Mouse (Mus musculus) heart, adult 9 months (tissue): ENCODE measurements around the gene Cebpzos.

Source experiments
- DNase-seq, 2 experiments: peaks; one replicate each; pipeline ENCODE4 v3.0.0; 2022; ENCODE audit warnings: low spot score in 2 of 2

The Cebpzos gene

DNA sequence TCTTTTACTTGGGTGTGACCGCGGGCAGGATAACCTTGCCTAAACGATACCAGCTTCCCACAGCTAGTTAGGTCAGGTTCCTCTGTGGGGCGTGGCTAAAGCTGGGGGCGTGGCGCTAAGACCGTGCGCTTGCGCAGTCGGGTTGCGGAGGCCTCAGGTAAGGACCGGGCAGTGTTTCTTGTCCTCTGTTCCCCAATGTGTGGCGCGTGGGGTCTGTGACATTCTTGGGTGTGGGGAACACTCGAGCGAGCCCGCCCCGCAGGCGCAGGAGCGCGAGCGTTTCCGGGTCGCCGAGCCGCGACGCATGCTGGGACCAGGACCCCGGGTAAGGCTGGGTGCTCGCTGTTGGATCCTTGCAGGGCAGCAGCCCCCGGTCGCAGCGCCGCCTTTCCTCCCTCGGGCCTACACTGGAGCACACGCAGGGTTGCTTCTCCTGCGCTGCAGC, at the start of gene Cebpzos:
Gene Cebpzos (plus strand): TSS at position 132 of the 445 bp plus-strand sequence.
- DNase-seq = peak; percentile 84 to 88

GRCm38 (mm10) chr17:78873886-78874285, 42.4 kb upstream of the Cebpzos start:
- no peak for DNase-seq

GRCm38 (mm10) chr17:78881878-78882304, 34.4 kb upstream of the Cebpzos start:
- no peak for DNase-seq

DNA sequence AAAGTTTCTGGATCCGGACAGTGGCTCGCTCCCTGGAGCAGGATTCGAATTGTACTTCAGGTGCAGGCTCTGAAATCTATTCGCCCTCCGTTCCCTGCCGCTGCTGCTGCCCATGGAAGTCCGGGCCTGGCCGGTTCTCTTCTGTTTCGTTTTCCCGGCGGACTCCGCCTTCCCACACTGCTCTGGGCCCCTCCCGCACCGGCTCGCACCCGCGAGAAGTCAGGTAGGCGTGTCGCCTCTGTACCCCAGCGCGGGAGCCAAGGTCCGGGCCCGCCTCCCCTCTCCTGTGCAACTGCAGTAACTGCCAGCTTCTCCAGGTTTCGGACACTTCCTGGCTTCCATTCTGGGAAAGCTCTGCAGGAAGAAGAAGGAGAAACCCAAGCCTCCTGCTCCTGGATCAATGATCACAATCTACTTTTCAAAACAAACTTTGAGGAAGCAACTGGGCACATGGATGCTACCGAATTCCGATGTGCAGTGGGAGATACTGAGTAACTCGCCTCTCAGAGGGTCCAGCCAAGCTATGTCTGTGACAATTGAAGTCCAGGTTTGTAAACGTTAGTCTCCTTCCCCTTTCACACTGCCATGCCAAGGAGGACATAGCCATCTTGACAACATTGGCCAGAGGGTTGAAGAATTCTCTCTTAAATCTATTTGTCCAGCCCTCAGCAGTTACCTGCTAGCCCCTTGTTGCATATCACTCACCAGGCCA, 33.7 kb upstream of the Cebpzos start, which contains the start of gene Eif2ak2:
Gene Eif2ak2 (minus strand): TSS at position 173 of the 712 bp plus-strand sequence.
- DNase-seq = peak; percentile 85 to 88

DNA sequence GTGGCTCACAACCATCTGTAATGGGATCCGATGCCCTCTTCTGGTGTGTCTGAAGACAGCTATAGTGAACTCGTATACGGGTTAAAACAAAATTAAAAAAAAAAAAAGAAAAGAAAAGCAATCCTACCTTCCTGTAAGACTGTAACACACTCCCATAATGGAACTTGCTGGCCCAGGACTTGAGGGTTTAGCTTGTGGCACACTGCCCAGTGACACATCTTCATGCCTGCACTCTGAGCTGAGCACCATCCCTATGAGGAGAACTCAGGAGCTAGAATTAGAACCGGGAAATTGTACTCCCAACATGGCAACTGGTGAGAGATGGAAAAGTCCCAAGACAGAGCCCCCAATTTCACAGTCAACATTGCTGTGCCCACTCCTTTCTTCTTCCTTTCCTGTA, 33.0 kb upstream of the Cebpzos start:
- no peak for DNase-seq

GRCm38 (mm10) chr17:78885286-78886065, 30.8 kb upstream of the Cebpzos start:
- no peak for DNase-seq

GRCm38 (mm10) chr17:78888554-78888953, 27.7 kb upstream of the Cebpzos start:
- no peak for DNase-seq

- DNase-seq = no peak
These were observed 27.1 kb upstream of the Cebpzos start for GRCm38 (mm10) chr17:78889184-78889583.

DNA sequence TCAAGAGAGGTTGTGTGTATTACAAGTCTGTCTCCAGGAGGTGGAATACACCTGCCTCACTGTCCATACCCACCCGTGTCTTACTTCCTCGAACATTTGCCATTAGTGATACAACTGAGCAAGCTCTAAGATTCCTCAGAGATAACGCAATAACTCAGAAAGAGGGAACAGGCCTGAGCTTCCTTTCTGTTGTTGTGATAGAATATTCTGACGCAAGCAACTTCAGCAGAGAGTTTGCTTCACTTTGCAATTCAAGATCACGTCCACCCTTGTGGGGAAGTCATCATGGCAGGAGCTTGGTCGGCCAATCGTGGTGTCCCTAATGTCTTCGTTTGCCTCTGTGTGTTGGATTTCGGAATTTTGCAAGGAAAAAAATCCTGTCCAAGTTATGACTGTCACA, 25.3 kb upstream of the Cebpzos start:
- DNase-seq = no peak

DNA sequence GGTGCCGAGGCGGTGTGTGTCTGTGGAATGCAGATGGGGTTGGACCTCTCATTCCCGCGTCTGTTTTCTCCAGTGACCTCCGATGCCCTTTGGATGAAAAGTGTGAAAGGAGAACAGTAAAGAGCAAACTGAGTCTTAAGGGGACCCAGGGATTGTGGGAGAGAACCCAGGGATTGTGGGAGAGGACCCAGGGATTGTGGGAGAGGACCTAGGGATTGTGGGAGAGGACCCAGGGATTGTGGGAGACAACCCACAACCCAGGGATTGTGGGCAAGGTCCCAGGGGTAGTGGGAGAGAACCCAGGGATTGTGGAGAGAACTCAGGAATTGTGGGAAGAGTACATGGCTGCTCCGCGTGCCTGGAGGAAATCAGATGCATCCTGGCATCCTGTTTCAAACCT, 21.3 kb upstream of the Cebpzos start:
- no peak for DNase-seq

DNA sequence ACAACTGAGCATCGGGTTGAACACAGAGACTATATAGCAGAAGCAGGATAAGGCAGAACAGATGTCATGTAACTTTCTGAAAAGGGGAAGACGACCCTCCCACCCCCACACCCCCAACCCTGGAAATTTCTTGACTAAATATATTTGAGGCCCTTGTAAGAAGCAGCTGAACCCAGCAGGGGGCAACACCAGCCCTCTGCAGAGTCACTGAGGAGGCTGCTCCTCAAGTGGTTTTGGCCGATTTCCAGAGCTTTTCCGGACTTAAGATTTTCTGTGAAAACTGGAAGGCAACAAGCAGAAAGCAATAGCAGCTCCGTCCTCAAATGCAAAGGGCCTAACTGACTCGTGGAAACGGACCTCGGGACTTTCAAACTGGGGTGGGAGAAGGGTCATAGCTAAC, 20.9 kb upstream of the Cebpzos start:
- DNase-seq = peak in 1 of 2 experiments; percentile 26

DNA sequence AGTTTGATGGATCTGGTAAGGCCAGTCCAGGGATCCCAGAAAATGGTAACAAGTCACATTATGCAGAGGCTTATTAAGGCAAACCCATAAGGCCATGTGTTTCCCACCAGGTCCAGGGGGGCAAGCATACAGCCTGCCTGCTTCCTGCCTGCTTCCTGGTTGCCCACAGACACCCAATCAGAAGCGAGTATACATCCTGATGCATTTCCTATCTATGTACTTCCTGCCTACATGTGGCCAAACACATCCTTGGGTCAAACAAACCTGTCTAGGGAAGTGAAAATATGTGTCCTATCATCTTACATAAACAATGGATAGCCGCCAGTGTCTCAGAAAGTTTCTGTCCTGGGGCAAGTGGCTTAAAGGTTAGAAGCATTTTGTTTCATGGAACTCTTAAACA, 13.1 kb upstream of the Cebpzos start:
- no peak for DNase-seq

DNA sequence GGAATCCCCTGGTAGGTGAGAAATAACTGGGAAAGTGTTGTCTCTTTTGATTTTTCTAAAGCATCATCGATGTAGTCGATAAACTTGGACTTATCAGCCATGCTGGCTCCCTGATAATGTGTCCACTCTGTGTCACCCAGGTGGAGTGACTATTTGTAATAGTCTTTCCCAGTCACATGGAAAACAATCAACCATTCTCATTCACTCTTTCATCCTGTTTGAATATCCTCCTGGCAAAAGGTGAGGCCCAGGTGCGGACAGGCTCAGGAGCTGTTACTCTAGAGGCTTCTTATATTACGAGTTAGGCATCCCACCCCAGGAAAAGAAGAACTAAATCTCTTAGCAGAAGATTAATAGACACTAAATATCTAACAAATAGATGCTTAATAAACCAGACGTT, 9.4 kb upstream of the Cebpzos start, which contains the start of gene Sult6b1:
Gene Sult6b1 (minus strand): TSS at position 101 of the 400 bp plus-strand sequence.
- no peak for DNase-seq

DNA sequence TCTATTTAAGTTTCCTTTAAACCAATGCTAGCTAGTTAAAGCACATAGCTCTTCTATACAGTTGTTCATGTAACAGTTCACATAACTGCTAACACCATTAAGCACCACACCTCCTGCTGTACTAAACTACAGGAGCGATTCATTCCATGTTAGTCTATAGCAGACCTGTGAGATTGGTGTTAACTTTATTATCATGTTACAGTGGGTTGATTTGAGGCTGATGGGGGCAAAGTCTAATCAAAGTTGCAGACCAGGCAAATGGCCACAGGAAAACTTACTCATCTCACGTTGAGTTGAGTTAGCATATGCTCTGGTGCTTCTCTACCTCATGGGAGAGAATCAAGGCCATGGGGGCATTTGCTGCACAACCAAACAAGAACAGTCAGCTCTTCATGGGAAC, 6.9 kb upstream of the Cebpzos start:
- no peak for DNase-seq

DNA sequence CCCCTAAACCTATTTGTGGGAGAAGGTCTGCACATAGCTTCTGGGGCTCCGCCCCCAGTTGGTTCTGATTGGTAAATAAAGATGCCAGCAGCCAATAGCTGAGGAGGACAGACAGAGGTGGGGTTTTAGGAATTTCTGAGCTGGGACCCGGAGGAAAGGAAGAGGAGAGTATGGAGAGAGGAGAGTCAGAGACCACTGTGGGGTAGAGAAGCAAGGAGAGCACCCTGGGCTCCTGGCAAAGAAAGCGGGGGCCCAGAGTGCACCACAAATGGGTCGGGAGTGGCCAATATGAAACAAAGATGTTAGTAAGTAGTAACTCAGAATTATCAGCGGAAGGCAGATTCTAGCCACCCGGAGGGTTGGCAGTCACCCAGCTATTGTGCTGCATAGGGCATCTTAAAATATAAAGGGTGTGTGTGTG, 3.4 kb upstream of the Cebpzos start:
- DNase-seq = no peak

DNA sequence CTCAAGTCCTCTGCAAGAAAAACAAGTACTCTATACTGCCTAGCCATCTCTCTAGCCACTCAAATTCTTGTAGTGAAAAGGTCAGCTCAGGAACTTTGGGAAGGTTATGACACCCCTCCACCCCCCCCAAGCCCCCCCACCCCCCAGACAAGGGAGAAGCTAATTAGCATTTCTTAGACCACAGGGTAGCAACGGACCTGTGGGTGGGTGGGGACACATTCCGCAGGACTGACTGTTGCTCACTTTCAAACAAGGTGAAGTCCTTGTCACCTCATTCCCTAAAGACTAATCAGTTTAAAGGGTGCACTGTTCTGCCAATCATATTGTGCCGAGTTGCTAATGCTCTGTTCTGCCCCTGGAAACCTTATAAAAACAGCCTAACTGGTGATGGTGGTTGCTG, 2.4 kb upstream of the Cebpzos start:
- DNase-seq = no peak

DNA sequence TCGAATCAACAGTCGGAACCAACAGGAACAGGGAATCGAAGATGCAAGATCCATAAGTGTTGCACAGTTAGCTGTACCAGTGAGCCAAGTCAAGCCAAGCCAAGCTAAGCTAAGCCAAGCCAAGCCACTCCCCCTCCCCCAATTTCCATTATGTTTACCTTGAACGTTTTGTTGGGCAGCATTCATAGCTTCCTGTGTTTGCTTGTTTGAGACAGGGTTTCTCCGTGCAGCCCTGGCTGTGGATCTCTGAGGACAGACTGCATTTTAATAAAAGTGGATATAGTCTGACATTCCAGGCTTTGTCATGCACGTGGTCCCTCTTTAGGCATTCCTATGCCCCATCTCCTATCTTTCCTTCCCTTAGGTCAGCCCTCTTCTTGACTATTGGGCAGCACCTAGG, 528 bp upstream of the Cebpzos start:
- no peak for DNase-seq

DNA sequence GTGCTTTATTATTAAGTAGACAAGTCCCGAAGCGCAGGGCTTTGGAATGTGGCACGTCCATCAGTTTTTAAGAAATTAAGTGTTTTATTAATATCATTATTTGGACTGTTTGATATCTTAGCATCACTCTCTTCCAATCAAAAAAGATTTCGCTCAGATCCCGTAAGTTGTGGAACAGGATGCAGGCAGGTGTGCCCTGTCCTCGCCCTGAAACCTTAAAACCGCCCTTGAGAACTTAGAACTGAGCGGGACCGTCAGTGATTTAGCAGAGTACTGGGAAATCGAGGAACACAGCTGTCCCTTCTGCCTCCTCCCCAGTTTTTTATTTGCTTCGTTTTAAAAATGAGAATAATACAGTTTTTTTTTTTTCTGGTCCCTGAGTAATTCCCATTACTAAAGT, 599 bp downstream of the Cebpzos start:
- no peak for DNase-seq

GRCm38 (mm10) chr17:78917696-78918095, 1.4 kb downstream of the Cebpzos start:
- no peak for DNase-seq

DNA sequence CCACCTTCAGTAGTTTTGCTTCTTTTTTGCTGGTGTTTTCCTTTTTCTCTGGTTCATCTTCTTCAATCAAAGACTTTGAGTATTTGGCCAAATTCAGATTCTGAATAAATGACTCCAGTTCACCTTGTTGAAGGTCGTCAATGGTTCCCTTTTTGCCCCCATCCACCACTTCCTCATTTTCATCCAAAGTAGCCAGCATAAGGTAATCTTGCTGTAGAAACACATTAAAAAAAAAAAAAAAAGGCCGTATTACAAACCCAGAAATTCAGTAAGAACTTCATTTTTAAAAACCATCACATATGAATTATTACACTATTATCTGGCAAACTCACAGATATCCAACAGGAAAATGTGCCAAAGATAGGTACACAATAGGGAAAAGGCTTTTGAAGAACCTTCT, 19.6 kb downstream of the Cebpzos start:
- no peak for DNase-seq

DNA sequence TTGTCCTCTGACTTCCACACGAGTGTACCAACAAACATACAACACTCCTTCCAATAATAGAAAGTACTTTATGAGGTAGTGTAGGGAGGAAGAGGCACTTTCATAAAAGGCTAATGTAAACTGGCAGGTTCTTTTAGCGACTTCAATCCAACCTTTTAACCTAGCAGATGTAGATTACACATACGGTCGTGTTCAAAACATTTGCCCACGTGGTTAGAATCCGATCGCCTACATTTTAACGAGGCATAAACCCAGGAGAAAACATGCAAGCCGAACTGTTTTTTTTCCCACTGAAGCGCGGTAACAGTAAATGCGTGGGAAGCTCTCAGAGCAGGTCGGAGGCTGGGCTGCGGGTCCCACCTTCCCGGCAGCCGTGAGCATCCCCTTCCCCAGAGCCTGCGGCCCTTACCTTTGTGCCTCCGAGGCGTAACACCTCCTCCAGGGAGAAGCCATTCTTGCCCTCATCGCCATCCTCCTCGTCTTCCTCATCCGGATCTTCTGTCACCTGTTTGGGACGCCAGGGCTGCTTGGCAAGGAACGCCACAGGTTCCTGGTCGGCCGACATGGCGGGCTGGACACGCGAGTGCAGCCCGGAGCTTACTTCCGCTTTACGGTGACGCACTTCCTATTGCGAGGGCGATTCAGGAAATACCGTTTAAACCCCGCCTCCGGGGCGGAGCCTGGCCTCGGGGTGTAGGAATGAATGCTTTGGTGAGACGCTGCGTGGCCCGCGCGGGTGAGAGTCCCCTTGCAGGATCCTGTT, 20.3 kb downstream of the Cebpzos start, which contains the start of the genes Cebpz and Ndufaf7:
Gene Cebpz (minus strand): TSS at position 601 of the 763 bp plus-strand sequence.
Gene Ndufaf7 (plus strand): TSS at position 671 of the 763 bp plus-strand sequence.
- peak; percentile 96 for DNase-seq
